Mouse (Mus musculus) erythroblast, embryonic 14.5 days (primary cell): Measurements from ENCODE around the gene Fam193b.

Source experiments
- GATA1 ChIP-seq: IDR thresholded peaks from 2 replicates; pipeline ENCODE4 v1.6.1; 2012; ENCODE audit warnings: low read length, inconsistent platforms, mixed read lengths
- TAL1 ChIP-seq: IDR thresholded peaks from 3 replicates; pipeline ENCODE4 v1.6.1; 2012; ENCODE audit warnings: low read length, inconsistent platforms, mixed read lengths

GRCm38 (mm10) chr13:55620275-55620674 lies 49.4 kb upstream of the Fam193b start:
- no peak for TF ChIP-seq TAL1
- no peak for TF ChIP-seq GATA1
